Mouse (Mus musculus): Measurements from ENCODE around the gene Chst5. TPM values are rescaled to one million over a fixed set of nuclear protein-coding genes. Genes with fewer than 3 reads are reported as not detected.
"Not testable (repeated sequence)": the region's sequence is repeated elsewhere in the genome, so short reads cannot be mapped to it uniquely, and the experiment has no call there.

Gene Chst5
- total RNA-seq, 1 experiment, result 4.0 TPM

- in situ Hi-C loops (cut with MboI; ENCODE audit: low sequenced_read_pairs in 2 of 2, unreplicated experiment in 2 of 2), result no loop called here
- TF ChIP-seq HCFC1 (IDR thresholded peaks at IDR 0.05; ENCODE audit: borderline replicate concordance, insufficient read depth, low read length), result peak; percentile 100
- no peak for TF ChIP-seq ZC3H11A (IDR thresholded peaks at IDR 0.05; ENCODE audit: borderline replicate concordance, low read depth, low read length)
- TF ChIP-seq ZNF384 (IDR thresholded peaks at IDR 0.05; ENCODE audit: low read depth, low read length), result 0 out of 2 replicates have a peak, but pooled peaks have one; percentile 6
- 0 out of 2 replicates have a peak, but pooled peaks have one; percentile 18 for TF ChIP-seq MAFK (IDR thresholded peaks at IDR 0.05; ENCODE audit: insufficient read depth, low read depth, low read length)
- TF ChIP-seq CHD2 (IDR thresholded peaks at IDR 0.05; ENCODE audit: low read depth, low read length), result peak; percentile 40; the same call in 1 of the 2 replicates
These were observed 56.3 kb downstream of the Chst5 start, which contains the start of gene Cfdp1 for GRCm38 (mm10) chr8:111853861-111854501. Gene Cfdp1 (minus strand): TSS chr8:111854291.

GRCm38 (mm10) chr8:111853219-111853618 is 57.0 kb downstream of the Chst5 start:
- not testable (repeated sequence) for H3K27ac ChIP-seq (ENCODE audit: insufficient read depth, low read depth, low read length, poor library complexity, severe bottlenecking)
- TF ChIP-seq ZNF384 (IDR thresholded peaks at IDR 0.05; ENCODE audit: low read depth, low read length), result peak; percentile 87

More at GRCm38 (mm10) chr8:111853861-111854501, 56.3 kb downstream of the Chst5 start, which contains the start of gene Cfdp1:
- no peaks in the 10 kb centered on the region for H3K9me3 ChIP-seq (ENCODE audit: control insufficient read depth, insufficient read depth, low read depth, low read length)
- H3K36me3 ChIP-seq (ENCODE audit: control insufficient read depth, insufficient read depth, low read length, poor library complexity, severe bottlenecking), result no peaks in the 10 kb centered on the region
- H3K27ac ChIP-seq (ENCODE audit: insufficient read depth, low read depth, low read length, poor library complexity, severe bottlenecking), result no peak within 1 kb of the TSS
- H3K4me3 ChIP-seq (ENCODE audit: insufficient read depth in 1 of 2, low read depth in 1 of 2, low read length in 2 of 2, poor library complexity in 1 of 2, severe bottlenecking in 1 of 2), result peak within 1 kb of the TSS; percentile 76 to 85
- H3K9ac ChIP-seq (ENCODE audit: insufficient read depth, low read depth, low read length, poor library complexity, severe bottlenecking), result peak within 1 kb of the TSS; percentile 81
- peak; percentile 93 for DNase-seq (ENCODE audit: low read depth, low spot score)
- peaks cover 0 to 1% of the 10 kb centered on the region in 2 experiments; a peak in 1 of 4 replicates for H3K4me1 ChIP-seq (ENCODE audit: control insufficient read depth in 2 of 2, insufficient read depth in 2 of 2, low read length in 2 of 2, poor library complexity in 1 of 2)

GRCm38 (mm10) chr8:111846746-111847145 is 63.5 kb downstream of the Chst5 start:
- Histone ChIP-seq H3K36me3 (ENCODE audit: control insufficient read depth, insufficient read depth, low read length, poor library complexity, severe bottlenecking) (peaks cover 8% of the 10 kb centered on the region), H3K4me3 (ENCODE audit: insufficient read depth in 1 of 2, low read depth in 1 of 2, low read length in 2 of 2, poor library complexity in 1 of 2, severe bottlenecking in 1 of 2) (no peak overlapping the region), H3K9ac (ENCODE audit: insufficient read depth, low read depth, low read length, poor library complexity, severe bottlenecking) (no peak overlapping the region), H3K4me1 (ENCODE audit: control insufficient read depth in 2 of 2, insufficient read depth in 2 of 2, low read length in 2 of 2, poor library complexity in 1 of 2) (no peaks in the 10 kb centered on the region), H3K27ac (ENCODE audit: insufficient read depth, low read depth, low read length, poor library complexity, severe bottlenecking) (no peak overlapping the region), H3K9me3 (ENCODE audit: control insufficient read depth, insufficient read depth, low read depth, low read length) (no peaks in the 10 kb centered on the region)
- DNase-seq (ENCODE audit: low read depth, low spot score), result no peak
- TF ChIP-seq HCFC1 (IDR thresholded peaks at IDR 0.05; ENCODE audit: borderline replicate concordance, insufficient read depth, low read length), result no peak
- no peak for TF ChIP-seq CHD2 (IDR thresholded peaks at IDR 0.05; ENCODE audit: low read depth, low read length)
- no peak for TF ChIP-seq ZNF384 (IDR thresholded peaks at IDR 0.05; ENCODE audit: low read depth, low read length)
- in situ Hi-C loops (cut with MboI; ENCODE audit: low sequenced_read_pairs in 2 of 2, unreplicated experiment in 2 of 2), result no loop called here

More at GRCm38 (mm10) chr8:111853219-111853618, 57.0 kb downstream of the Chst5 start:
- H3K9me3 ChIP-seq (ENCODE audit: control insufficient read depth, insufficient read depth, low read depth, low read length); in situ Hi-C loops (cut with MboI; ENCODE audit: low sequenced_read_pairs in 2 of 2, unreplicated experiment in 2 of 2); H3K4me1 ChIP-seq (ENCODE audit: control insufficient read depth in 2 of 2, insufficient read depth in 2 of 2, low read length in 2 of 2, poor library complexity in 1 of 2); H3K36me3 ChIP-seq (ENCODE audit: control insufficient read depth, insufficient read depth, low read length, poor library complexity, severe bottlenecking); DNase-seq (ENCODE audit: low read depth, low spot score): not testable (repeated sequence)
- Histone ChIP-seq H3K4me3 (ENCODE audit: insufficient read depth in 1 of 2, low read depth in 1 of 2, low read length in 2 of 2, poor library complexity in 1 of 2, severe bottlenecking in 1 of 2) (peak overlapping the region; percentile 76 to 85), H3K9ac (ENCODE audit: insufficient read depth, low read depth, low read length, poor library complexity, severe bottlenecking) (peak overlapping the region; percentile 81)

Other genes with a start within 250 kb of the Chst5 start
- 0.22 and 0.48 TPM in 2 replicates for gene Ctrb1, start 219.4 kb downstream of the Chst5 start, total RNA-seq (2012; rRNA removed)
- gene Bcar1, start 166.6 kb downstream of the Chst5 start, total RNA-seq (2012; rRNA removed), result 52.9 and 72.6 TPM in 2 replicates
- 113 and 190 TPM in 2 replicates for gene Cfdp1, start 56.2 kb downstream of the Chst5 start, total RNA-seq (2012; rRNA removed)
- 12.1 and 14.3 TPM in 2 replicates for gene Tmem170, start 33.7 kb downstream of the Chst5 start, total RNA-seq (2012; rRNA removed)
- 30.3 and 38.5 TPM in 2 replicates for gene Tmem231, start 23.4 kb upstream of the Chst5 start, total RNA-seq (2012; rRNA removed)
- 112 and 255 TPM in 2 replicates for gene Gabarapl2, start 30.3 kb upstream of the Chst5 start, total RNA-seq (2012; rRNA removed)
- gene Adat1, start 81.9 kb upstream of the Chst5 start, total RNA-seq (2012; rRNA removed), result 11.0 and 14.6 TPM in 2 replicates
- gene Kars, start 100.9 kb upstream of the Chst5 start, total RNA-seq (2012; rRNA removed), result 218 and 267 TPM in 2 replicates
- 5.3 and 9.7 TPM in 2 replicates for gene Terf2ip, start 101.0 kb upstream of the Chst5 start, total RNA-seq (2012; rRNA removed)
- gene Gm6793, start 104.6 kb upstream of the Chst5 start, total RNA-seq (2012; rRNA removed), result not detected in 2 replicates

Data from ES-E14 (cell line).